Mouse (Mus musculus) testis, adult 2 months (tissue): Measurements from ENCODE around the gene Med12l.

ENCODE experiments used
- CTCF ChIP-seq: fragments of 200-500 bp; IDR thresholded peaks from 2 replicates; pipeline ENCODE4 v1.5.1; 2012; ENCODE audit warnings: low read depth, mild to moderate bottlenecking, inconsistent platforms, low read length, moderate library complexity; ENCODE audit not compliant: control insufficient read depth, insufficient read depth, insufficient replicate concordance
- POLR2A ChIP-seq: fragments of 200-500 bp; IDR thresholded peaks from 2 replicates; pipeline ENCODE4 v1.6.1; 2012; ENCODE audit warnings: low read depth, mild to moderate bottlenecking, inconsistent platforms, low read length, moderate library complexity; ENCODE audit not compliant: control insufficient read depth

GRCm38 (mm10) chr3:59248031-59248430 lies 242.4 kb downstream of the Med12l start:
- TF ChIP-seq CTCF (no peak), POLR2A (no peak)
